27 mouse cellular contexts compared by ENCODE assay signal in genomic region chr4:142625456-142625855, GRCm38 (mm10).
"Had no signal": no experiment of that assay in that cellular context is flagged by ENCODE, and none has a peak within 500 bp of the region (broad histone marks: within the 10 kb centered on the region; RNA-seq: fewer than 3 reads in every experiment).

No protein-coding gene starts in this region.

- ATAC-seq: hindbrain, postnatal 0 days; intestine, embryonic 16.5 days; liver, embryonic 12.5 days had no signal

- DNase-seq: gastrocnemius, adult 2 months; gastrocnemius, postnatal 10 days; gastrocnemius, postnatal 25 days; heart, adult 18-20 months; heart, postnatal 10 days; heart, postnatal 4 days; kidney, adult 11 months; kidney, adult 2 months; kidney, adult 9 months; kidney, postnatal 14 days; kidney, postnatal 36 days; layer of hippocampus, adult 9-11 months; layer of hippocampus, postnatal 36 days; left cerebral cortex, postnatal 4 days had no signal

- H3K27ac ChIP-seq: gastrocnemius, adult 2 months; heart, embryonic 10.5 days; hindbrain, embryonic 10.5 days; hindbrain, embryonic 12.5 days; hindbrain, embryonic 14.5 days; hindbrain, postnatal 0 days; kidney, embryonic 15.5 days; kidney, postnatal 0 days; limb, embryonic 13.5 days; limb, embryonic 15.5 days; liver, embryonic 12.5 days; liver, embryonic 14.5 days had no signal

- H3K27me3 ChIP-seq: kidney, embryonic 15.5 days; limb, embryonic 13.5 days; limb, embryonic 15.5 days; liver, embryonic 12.5 days had no signal

- H3K36me3 ChIP-seq: heart, embryonic 10.5 days; heart, embryonic 12.5 days; hindbrain, embryonic 10.5 days; hindbrain, embryonic 12.5 days; kidney, embryonic 15.5 days; limb, embryonic 13.5 days; limb, embryonic 15.5 days; liver, embryonic 12.5 days had no signal

- H3K9ac ChIP-seq: heart, embryonic 12.5 days; hindbrain, embryonic 12.5 days; hindbrain, embryonic 14.5 days; kidney, embryonic 15.5 days; limb, embryonic 13.5 days; limb, embryonic 15.5 days; liver, embryonic 12.5 days; liver, embryonic 14.5 days had no signal

- H3K9me3 ChIP-seq: heart, embryonic 10.5 days; heart, embryonic 12.5 days; hindbrain, embryonic 10.5 days; hindbrain, embryonic 12.5 days; kidney, embryonic 15.5 days; limb, embryonic 13.5 days; limb, embryonic 15.5 days had no signal

- H3K4me3 ChIP-seq: gastrocnemius, adult 2 months; heart, embryonic 10.5 days; heart, embryonic 12.5 days; hindbrain, embryonic 10.5 days; hindbrain, embryonic 12.5 days; kidney, embryonic 15.5 days; limb, embryonic 13.5 days; limb, embryonic 15.5 days; liver, embryonic 12.5 days had no signal

- H3K4me2 ChIP-seq: heart, embryonic 12.5 days; hindbrain, embryonic 12.5 days; hindbrain, embryonic 14.5 days; kidney, embryonic 15.5 days; limb, embryonic 13.5 days; limb, embryonic 15.5 days; liver, embryonic 12.5 days had no signal

- H3K4me1 ChIP-seq: heart, embryonic 12.5 days; liver, embryonic 12.5 days had no signal
